Mouse (Mus musculus) lung, postnatal 0 days (tissue): ENCODE data around the gene Lenep.

Source experiments
- CTCF ChIP-seq: IDR thresholded peaks from 2 replicates; pipeline ENCODE4 v1.5.1; 2016; ENCODE audit warnings: antibody characterized with exemption, mild to moderate bottlenecking
- EP300 ChIP-seq: IDR thresholded peaks from 2 replicates; pipeline ENCODE4 v1.6.1; 2016; ENCODE audit warnings: antibody characterized with exemption, mild to moderate bottlenecking, control low read depth

- TF ChIP-seq CTCF (no peak), EP300 (no peak)
Measured at GRCm38 (mm10) chr3:89379388-89380131, 23.0 kb downstream of the Lenep start.
